Mouse (Mus musculus) hindbrain, embryonic 13.5 days (tissue): ENCODE results near the gene Cops7a. TPM values are rescaled to one million over a fixed set of nuclear protein-coding genes. Genes with fewer than 3 reads are reported as not detected.

Experiments
- ATAC-seq: fragments of 200-750 bp; cut with Nextera tagmentation; 2 replicates; pipeline ENCODE4 v1.8.0; 2017; ENCODE audit warnings: moderate TSS enrichment; ENCODE audit not compliant: low FRiP score
- H3K27ac ChIP-seq: fragments of 300-500 bp; sonication (generic); 2 replicates; pipeline ENCODE4 v1.5.1; 2015; ENCODE audit warnings: inconsistent platforms, mild to moderate bottlenecking, moderate library complexity
- H3K27me3 ChIP-seq: fragments of 300-500 bp; sonication (generic); 2 replicates; pipeline ENCODE4 v1.6.1; 2015; ENCODE audit warnings: mild to moderate bottlenecking, inconsistent platforms
- H3K36me3 ChIP-seq: fragments of 300-500 bp; sonication (generic); 2 replicates; pipeline ENCODE4 v1.6.1; 2015; ENCODE audit warnings: mild to moderate bottlenecking, inconsistent platforms
- H3K4me1 ChIP-seq: fragments of 300-500 bp; sonication (generic); replicated peaks from 2 replicates; pipeline ENCODE4 v1.6.1; 2015; ENCODE audit warnings: inconsistent platforms
- H3K4me2 ChIP-seq: fragments of 300-500 bp; sonication (generic); 2 replicates; pipeline ENCODE4 v1.6.1; 2015; ENCODE audit warnings: inconsistent platforms, mild to moderate bottlenecking, moderate library complexity
- H3K4me3 ChIP-seq: fragments of 300-500 bp; sonication (generic); 2 replicates; pipeline ENCODE4 v1.5.1; 2015; ENCODE audit warnings: mild to moderate bottlenecking, inconsistent platforms
- H3K9ac ChIP-seq: fragments of 300-500 bp; sonication (generic); 2 replicates; pipeline ENCODE4 v1.6.1; 2015; ENCODE audit warnings: mild to moderate bottlenecking, inconsistent platforms
- H3K9me3 ChIP-seq: fragments of 300-500 bp; sonication (generic); 2 replicates; pipeline ENCODE4 v1.6.1; 2016; ENCODE audit warnings: inconsistent platforms
- WGBS: fragments of 180-500 bp; shearing (Covaris S2); methylation state at CpG from one replicate; pipeline ENCODE4 v1.1.7; 2015; 5-methylcytosine and 5-hydroxymethylcytosine counted together
- polyA plus RNA-seq: library from polyadenylated mRNA; unstranded; fragments of >200 nt; fragmentation: Nextera tagmentation; extraction: Ambion mirVana; gene quantifications from 2 replicates; pipeline ENCODE4 v1.2.1, GENCODE M21; 2015

Cops7a gene
- polyA plus RNA-seq = 89.3 and 94.5 TPM in 2 replicates

- ATAC-seq = peak; percentile 94
- Histone ChIP-seq H3K9me3 (no peaks in the 10 kb centered on the region), H3K27ac (peak within 1 kb of the TSS; percentile 92), H3K9ac (peak within 1 kb of the TSS; percentile 90), H3K4me1 (peaks cover 17% of the 10 kb centered on the region), H3K4me3 (peak within 1 kb of the TSS; percentile 78), H3K36me3 (peaks cover 30% of the 10 kb centered on the region), H3K27me3 (no peaks in the 10 kb centered on the region), H3K4me2 (peak within 1 kb of the TSS; percentile 94)
- WGBS = under 1% methylated on average over 68 of the region's 68 CpGs
Observed at GRCm38 (mm10) chr6:124965088-124965719, at the start of gene Cops7a. Cops7a (minus strand) TSS chr6:124965538.

DNA sequence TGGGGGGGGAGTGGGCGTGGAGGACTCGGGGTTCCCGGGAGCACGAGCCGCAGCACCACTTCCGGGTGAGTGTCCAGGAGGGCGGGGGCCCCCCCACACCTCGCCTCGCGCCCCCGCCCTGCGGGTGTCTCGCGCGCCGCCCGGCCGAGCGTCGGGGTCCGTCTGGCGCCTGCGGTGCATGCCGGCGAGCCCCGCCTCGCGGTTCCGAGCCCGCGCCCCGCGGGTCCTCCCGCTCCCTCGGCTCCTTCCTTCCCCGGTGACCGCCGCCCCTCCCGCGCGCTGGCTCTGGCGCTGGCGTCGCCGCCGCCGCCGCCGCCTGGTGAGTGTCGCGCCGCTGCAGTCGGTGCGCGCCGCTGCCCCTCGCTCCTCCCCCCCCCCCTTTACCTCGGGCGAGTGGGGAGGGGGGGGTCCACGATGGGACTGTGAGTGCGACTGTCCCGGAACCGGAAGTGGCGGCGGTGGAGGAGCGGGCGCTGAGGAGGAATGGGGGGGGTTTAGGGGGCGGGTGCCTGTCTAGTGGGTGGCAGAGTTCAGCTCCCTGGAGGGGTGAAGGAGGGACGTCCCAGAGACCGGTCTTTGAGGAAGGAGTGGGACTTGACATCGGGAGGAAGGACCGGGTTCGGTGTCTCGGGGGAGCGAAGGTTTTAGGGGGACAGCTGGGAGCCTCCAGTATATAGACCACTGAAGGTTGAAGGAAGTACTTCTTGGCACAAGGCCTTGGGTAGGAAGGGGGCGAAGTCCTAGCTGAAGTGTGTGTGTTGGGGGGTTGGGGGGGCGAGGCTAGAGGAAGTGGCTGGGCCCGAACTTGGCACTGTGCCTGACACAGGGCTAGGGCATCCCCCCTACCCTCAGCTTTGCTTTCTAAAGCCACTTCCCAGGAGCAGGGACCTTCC lies 44.1 kb upstream of the Cops7a start:
- Histone ChIP-seq H3K36me3 (peaks cover 26% of the 10 kb centered on the region), H3K4me1 (peaks cover 47% of the 10 kb centered on the region), H3K9ac (peak overlapping the region; percentile 90), H3K4me2 (peak overlapping the region; percentile 76), H3K27ac (peak overlapping the region; percentile 99), H3K27me3 (0 out of 2 replicates have a peak, but pooled peaks cover under 1% of the 10 kb centered on the region), H3K4me3 (peak overlapping the region; percentile 67), H3K9me3 (no peaks in the 10 kb centered on the region)
- ATAC-seq = peak; percentile 86
- WGBS = under 1% methylated on average over 67 of the region's 78 CpGs

- Histone ChIP-seq H3K9ac (peak within 1 kb of the TSS; percentile 90), H3K36me3 (peaks cover 21% of the 10 kb centered on the region), H3K4me1 (peaks cover 51% of the 10 kb centered on the region), H3K27ac (peak within 1 kb of the TSS; percentile 99), H3K4me2 (peak within 1 kb of the TSS; percentile 76), H3K27me3 (0 out of 2 replicates have a peak, but pooled peaks cover 4% of the 10 kb centered on the region), H3K4me3 (peak within 1 kb of the TSS; percentile 67), H3K9me3 (no peaks in the 10 kb centered on the region)
- WGBS = 0% methylated on average over 3 of the region's 3 CpGs
- ATAC-seq = no peak
Observed at GRCm38 (mm10) chr6:125009129-125009180, 43.6 kb upstream of the Cops7a start, which contains the start of gene Zfp384. Zfp384 (plus strand) TSS chr6:125009145.

- Histone ChIP-seq H3K4me3 (peak overlapping the region; percentile 67), H3K27me3 (0 out of 2 replicates have a peak, but pooled peaks cover 5% of the 10 kb centered on the region), H3K36me3 (peaks cover 21% of the 10 kb centered on the region), H3K9ac (peak overlapping the region; percentile 90), H3K9me3 (no peaks in the 10 kb centered on the region), H3K4me2 (peak overlapping the region; percentile 76), H3K27ac (peak overlapping the region; percentile 99), H3K4me1 (peaks cover 52% of the 10 kb centered on the region)
- WGBS = 1% methylated on average over 33 of the region's 34 CpGs
- ATAC-seq = peak; percentile 97
Observed at GRCm38 (mm10) chr6:125008586-125009128, 43.3 kb upstream of the Cops7a start.

DNA sequence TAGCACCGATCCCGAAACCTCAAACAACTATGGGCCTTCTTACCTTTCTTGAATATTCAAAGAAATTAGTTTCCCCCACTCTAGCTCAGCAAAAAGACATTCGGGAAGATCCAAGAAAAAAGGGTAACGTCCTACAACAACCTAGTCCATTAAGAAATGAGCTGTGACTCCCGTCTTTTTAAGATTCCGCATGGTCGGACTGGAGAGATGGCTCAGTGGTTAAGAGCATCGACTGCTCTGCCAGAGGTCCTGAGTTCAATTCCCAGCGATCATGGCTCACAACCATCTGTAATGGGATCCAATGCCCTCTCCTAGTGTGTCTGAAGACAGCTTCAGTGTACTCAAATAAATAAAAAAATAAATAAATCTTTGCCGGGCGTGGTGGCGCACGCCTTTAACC lies 42.7 kb upstream of the Cops7a start:
- H3K36me3 ChIP-seq = peaks cover 19% of the 10 kb centered on the region
- WGBS = 41% methylated on average over 13 of the region's 13 CpGs
- peaks cover 11% of the 10 kb centered on the region; the same call in 1 of the 2 replicates for H3K27me3 ChIP-seq
- H3K4me2 ChIP-seq = peak overlapping the region; percentile 65
- peak overlapping the region; percentile 99 for H3K27ac ChIP-seq
- H3K9me3 ChIP-seq = no peaks in the 10 kb centered on the region
- peak overlapping the region; percentile 67 for H3K4me3 ChIP-seq
- peaks cover 55% of the 10 kb centered on the region for H3K4me1 ChIP-seq
- peak overlapping the region; percentile 78 for H3K9ac ChIP-seq
- peak; percentile 1 for ATAC-seq

DNA sequence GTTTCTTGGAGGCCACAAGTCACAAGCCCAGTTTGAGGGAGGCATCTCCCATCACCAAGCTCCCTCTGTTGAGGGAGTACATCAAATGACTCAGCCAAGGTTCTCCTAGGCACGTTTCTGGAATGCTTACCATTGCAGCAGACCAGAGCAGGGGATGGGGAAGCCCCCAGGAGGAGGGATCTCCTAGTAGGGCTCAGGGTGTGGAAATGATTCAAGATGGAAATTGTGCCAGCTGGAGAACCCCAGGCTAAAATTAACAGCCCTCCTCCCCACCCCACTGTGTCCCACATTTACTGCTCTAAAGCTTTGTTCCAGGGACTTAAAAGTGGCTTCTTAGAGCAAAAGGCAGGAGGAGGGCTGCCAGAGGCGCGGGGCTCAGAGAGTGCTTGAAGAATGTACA lies 39.7 kb upstream of the Cops7a start:
- H3K4me2 ChIP-seq = no peak overlapping the region
- ATAC-seq = no peak
- H3K4me3 ChIP-seq = no peak overlapping the region
- WGBS = 34% methylated on average over 3 of the region's 3 CpGs
- H3K4me1 ChIP-seq = peaks cover 26% of the 10 kb centered on the region
- H3K27ac ChIP-seq = 0 out of 2 replicates have a peak overlapping the region, but pooled peaks have one; percentile 23
- H3K9me3 ChIP-seq = no peaks in the 10 kb centered on the region
- peak overlapping the region; percentile 51; the same call in 1 of the 2 replicates for H3K9ac ChIP-seq
- peaks cover 23% of the 10 kb centered on the region for H3K36me3 ChIP-seq
- H3K27me3 ChIP-seq = peaks cover 40% of the 10 kb centered on the region

DNA sequence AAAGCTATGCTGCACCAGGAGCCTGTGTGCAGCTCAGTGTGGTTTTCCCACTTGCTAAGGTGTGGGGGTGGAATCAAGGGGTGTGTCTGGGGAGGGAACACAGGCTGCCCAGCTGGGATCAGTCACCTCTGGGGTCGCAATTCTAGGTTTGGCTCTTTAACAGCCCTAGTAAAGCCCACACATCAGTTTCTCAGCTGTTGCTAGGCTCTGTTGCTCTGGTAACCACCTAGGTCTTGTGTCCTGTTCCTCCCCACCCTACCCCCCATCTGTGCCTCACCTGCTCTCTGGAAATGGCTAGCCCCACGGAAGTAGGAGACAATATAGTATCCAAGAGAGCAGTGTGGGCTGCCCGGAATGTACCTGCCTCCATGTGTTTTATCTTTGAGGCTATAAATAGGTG lies 38.4 kb upstream of the Cops7a start:
- no peak for ATAC-seq
- Histone ChIP-seq H3K27me3 (peaks cover 54% of the 10 kb centered on the region), H3K27ac (no peak overlapping the region), H3K4me3 (no peak overlapping the region), H3K9ac (no peak overlapping the region; the same call in 1 of the 2 replicates), H3K4me2 (no peak overlapping the region), H3K4me1 (peaks cover 31% of the 10 kb centered on the region), H3K36me3 (peaks cover 30% of the 10 kb centered on the region), H3K9me3 (no peaks in the 10 kb centered on the region)
- 40% methylated on average over 3 of the region's 3 CpGs for WGBS

DNA sequence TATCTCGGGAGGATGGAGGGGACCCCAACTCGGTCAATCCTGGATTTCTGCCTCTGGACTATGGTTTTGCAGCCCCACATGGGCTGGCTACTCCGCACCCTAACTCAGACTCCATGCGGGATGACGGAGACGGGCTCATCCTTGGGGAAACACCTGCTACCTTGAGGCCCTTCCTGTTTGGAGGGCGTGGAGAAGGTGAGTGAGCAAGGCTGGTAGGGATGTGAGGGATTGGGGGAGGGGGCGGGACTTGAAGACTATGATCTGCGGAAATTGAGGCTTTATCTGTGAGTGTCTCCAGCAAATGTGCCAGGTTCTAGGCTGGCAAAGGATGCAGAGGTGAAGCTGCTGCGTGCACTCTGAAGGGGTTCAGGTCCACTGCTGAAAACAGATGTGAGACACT lies 34.2 kb upstream of the Cops7a start:
- Histone ChIP-seq H3K4me3 (peak overlapping the region; percentile 4; the same call in 1 of the 2 replicates), H3K4me1 (peaks cover 46% of the 10 kb centered on the region), H3K4me2 (no peak overlapping the region), H3K27me3 (peaks cover 93% of the 10 kb centered on the region), H3K36me3 (peaks cover 30% of the 10 kb centered on the region), H3K9ac (peak overlapping the region; percentile 19; the same call in 1 of the 2 replicates), H3K9me3 (no peaks in the 10 kb centered on the region), H3K27ac (no peak overlapping the region)
- WGBS = 39% methylated on average over 10 of the region's 10 CpGs
- no peak for ATAC-seq

- Histone ChIP-seq H3K9ac (peak overlapping the region; percentile 19; the same call in 1 of the 2 replicates), H3K27me3 (peaks cover 94% of the 10 kb centered on the region), H3K27ac (no peak overlapping the region), H3K36me3 (peaks cover 30% of the 10 kb centered on the region), H3K4me2 (no peak overlapping the region; the same call in 1 of the 2 replicates), H3K4me3 (peak overlapping the region; percentile 74; the same call in 1 of the 2 replicates), H3K9me3 (no peaks in the 10 kb centered on the region), H3K4me1 (peaks cover 43% of the 10 kb centered on the region)
- ATAC-seq = no peak
- 35% methylated on average over 14 of the region's 14 CpGs for WGBS
Observed at GRCm38 (mm10) chr6:124999091-124999490, 33.8 kb upstream of the Cops7a start.

GRCm38 (mm10) chr6:124998066-124998465 lies 32.7 kb upstream of the Cops7a start:
- H3K4me2 ChIP-seq = peak overlapping the region; percentile 84
- peaks cover 30% of the 10 kb centered on the region for H3K36me3 ChIP-seq
- peak overlapping the region; percentile 93 for H3K9ac ChIP-seq
- no peak overlapping the region for H3K27ac ChIP-seq
- no peaks in the 10 kb centered on the region for H3K9me3 ChIP-seq
- peaks cover 42% of the 10 kb centered on the region for H3K4me1 ChIP-seq
- ATAC-seq = no peak
- H3K4me3 ChIP-seq = peak overlapping the region; percentile 74
- WGBS = 7% methylated on average over 8 of the region's 8 CpGs
- peaks cover 93% of the 10 kb centered on the region for H3K27me3 ChIP-seq

DNA sequence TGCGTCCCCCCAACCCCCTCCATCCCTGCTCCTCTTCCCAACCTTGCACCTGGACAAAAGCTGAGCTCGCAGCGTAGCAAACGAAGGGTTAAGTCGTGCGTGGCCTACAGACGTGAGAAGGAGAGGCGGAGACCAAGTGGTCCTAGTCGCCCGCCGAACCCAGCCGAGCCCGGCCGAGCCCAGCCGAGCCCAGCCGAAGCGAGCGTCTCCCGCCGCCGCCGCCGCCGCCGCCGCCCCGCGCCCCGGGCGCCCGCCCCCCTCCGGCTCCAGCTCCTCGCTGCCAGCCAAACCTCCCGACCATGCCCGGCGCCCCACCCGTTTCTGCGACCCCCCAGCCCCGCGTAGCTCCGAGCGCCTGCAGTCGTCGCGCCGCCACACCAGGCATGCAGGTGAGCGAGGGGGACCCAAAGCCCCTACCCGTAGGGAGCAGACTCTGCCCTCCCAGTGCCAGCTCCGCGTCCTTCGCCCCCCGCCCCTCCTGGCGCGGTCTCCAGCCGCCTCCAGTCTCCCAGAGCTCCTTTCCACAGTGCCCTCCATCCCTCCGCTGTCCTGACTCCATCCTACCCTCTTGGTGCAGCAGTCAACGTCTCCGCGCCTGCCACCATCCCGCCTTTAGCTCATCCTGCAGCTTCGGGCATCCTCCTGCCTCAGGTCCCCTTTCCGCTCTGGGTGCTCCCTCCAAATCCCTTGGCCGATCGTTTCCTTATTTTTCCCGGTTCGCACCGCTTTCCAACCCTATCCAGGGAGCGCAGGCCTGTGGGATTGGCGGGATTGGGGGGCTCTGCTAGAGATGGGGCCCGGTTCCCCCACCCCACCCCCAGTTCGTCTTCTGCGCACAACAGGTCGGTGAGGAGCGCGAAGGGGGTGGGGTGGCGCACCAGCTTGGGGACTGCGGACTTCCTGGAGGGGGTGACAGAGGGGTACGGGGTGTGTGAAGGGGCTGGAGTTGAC lies 31.5 kb upstream of the Cops7a start, which contains the start of gene Pianp:
Gene Pianp, plus strand, starts transcription at position 144 of the 951 bp plus-strand sequence.
- WGBS = under 1% methylated on average over 49 of the region's 78 CpGs
- Histone ChIP-seq H3K4me2 (peak within 1 kb of the TSS; percentile 84), H3K4me1 (peaks cover 42% of the 10 kb centered on the region), H3K36me3 (peaks cover 24% of the 10 kb centered on the region), H3K27me3 (peaks cover 87% of the 10 kb centered on the region), H3K9ac (peak within 1 kb of the TSS; percentile 93), H3K4me3 (peak within 1 kb of the TSS; percentile 74), H3K27ac (peak within 1 kb of the TSS; percentile 84), H3K9me3 (no peaks in the 10 kb centered on the region)
- peak; percentile 85 for ATAC-seq
